ENCODE assay signal across 8 mouse cellular contexts in the genomic region with DNA sequence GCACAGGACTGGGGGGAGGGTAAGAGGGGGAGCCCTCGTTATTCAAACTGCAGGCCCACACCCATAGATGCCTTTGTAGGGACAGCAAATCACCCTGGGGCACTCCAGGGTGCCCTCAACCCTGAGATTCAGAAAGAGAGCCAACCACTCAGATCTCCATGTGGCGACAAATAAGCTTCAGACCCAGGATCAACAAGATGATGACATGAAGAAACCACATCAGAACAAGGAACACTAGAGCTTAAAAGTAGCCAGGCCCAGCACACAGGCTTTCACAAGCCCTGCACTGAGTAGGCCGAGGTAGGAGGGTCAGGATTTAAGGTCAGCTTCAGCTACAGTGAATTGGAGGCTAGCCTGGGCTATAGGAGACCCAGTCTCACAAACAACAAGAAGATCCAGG. TPM values are rescaled to one million over a fixed set of nuclear protein-coding genes. Genes with fewer than 3 reads are reported as not detected.
DNase-seq lines count a peak whose midpoint lies in the region; ATAC-seq and TF ChIP-seq lines count a peak whose summit lies in the region.

No protein-coding gene starts in this region.

- H3K4me2 ChIP-seq in limb, embryonic 13.5 days (replicated peaks), result no peak overlapping the region

- peak overlapping the region; percentile 5; the same call in 1 of the 2 replicates for H3K9ac ChIP-seq in liver, adult 2 months (ENCODE audit: low read depth, low read length)
- H3K9ac ChIP-seq in limb, embryonic 13.5 days, result no peak overlapping the region

- no peak for ATAC-seq in limb, embryonic 13.5 days (ENCODE audit: low FRiP score, low read depth)
- no peak for ATAC-seq in erythroid progenitor cell, adult 5-6 weeks (replicated peaks; ENCODE audit: low FRiP score, poor library complexity, severe bottlenecking)

- peak overlapping the region; percentile 92 for H3K27ac ChIP-seq in liver, adult 2 months (replicated peaks; ENCODE audit: insufficient read depth, low read depth, low read length)
- H3K27ac ChIP-seq in embryonic fibroblast, embryonic 13.5 days (ENCODE audit: insufficient read depth, low read length), result peak overlapping the region; percentile 14
- peak overlapping the region; percentile 28; the same call in 1 of the 2 replicates for H3K27ac ChIP-seq in limb, embryonic 13.5 days
- H3K27ac ChIP-seq in small intestine, adult 2 months (ENCODE audit: insufficient read depth, low read depth, low read length), result peak overlapping the region; percentile 43

- no peak for DNase-seq in liver, adult 2 months (ENCODE audit: extremely low read depth, low read depth, low spot score)
- DNase-seq in liver, result no peak
- no peak for DNase-seq in yolk sac, embryonic 10.5 days (ENCODE audit: low spot score)
- no peak for DNase-seq in adrenal gland, adult 2 months

- no peaks in the 10 kb centered on the region for H3K27me3 ChIP-seq in liver, adult 2 months (ENCODE audit: control insufficient read depth, insufficient read depth, low read length)
- no peaks in the 10 kb centered on the region for H3K27me3 ChIP-seq in limb, embryonic 13.5 days
- no peaks in the 10 kb centered on the region for H3K27me3 ChIP-seq in small intestine, adult 2 months (ENCODE audit: control insufficient read depth, insufficient read depth, low read length)

- H3K36me3 ChIP-seq in liver, adult 2 months (ENCODE audit: control insufficient read depth, insufficient read depth, low read length), result peaks cover 20% of the 10 kb centered on the region
- H3K36me3 ChIP-seq in limb, embryonic 13.5 days, result peaks cover 48% of the 10 kb centered on the region
- H3K36me3 ChIP-seq in small intestine, adult 2 months (ENCODE audit: control insufficient read depth, insufficient read depth, low read length), result peaks cover 30% of the 10 kb centered on the region

- H3K9me3 ChIP-seq in limb, embryonic 13.5 days, result no peaks in the 10 kb centered on the region

- no peak for TF ChIP-seq POLR2A in liver, adult 2 months (IDR thresholded peaks at IDR 0.05; ENCODE audit: extremely low read depth, insufficient read depth, low read length)
- TF ChIP-seq POLR2A in embryonic fibroblast, embryonic 13.5 days (IDR thresholded peaks at IDR 0.05; ENCODE audit: low read depth, low read length), result no peak
- no peak for TF ChIP-seq POLR2A in small intestine, adult 2 months (IDR thresholded peaks at IDR 0.05; ENCODE audit: low read depth, low read length)

- no peak for TF ChIP-seq CTCF in liver, adult 2 months (IDR thresholded peaks at IDR 0.05; ENCODE audit: low read depth, low read length)
- TF ChIP-seq CTCF in embryonic fibroblast, embryonic 13.5 days (IDR thresholded peaks at IDR 0.05; ENCODE audit: borderline replicate concordance, insufficient read depth, low read length), result no peak
- no peak for TF ChIP-seq CTCF in small intestine, adult 2 months (IDR thresholded peaks at IDR 0.05; ENCODE audit: extremely low read depth, insufficient read length, insufficient replicate concordance, low read depth, low read length)

- peaks cover 50% of the 10 kb centered on the region for H3K4me1 ChIP-seq in liver, adult 2 months (ENCODE audit: control insufficient read depth, insufficient read depth, low read length)
- no peaks in the 10 kb centered on the region for H3K4me1 ChIP-seq in embryonic fibroblast, embryonic 13.5 days (ENCODE audit: control insufficient read depth, insufficient read depth, low read length)
- peaks cover 48% of the 10 kb centered on the region for H3K4me1 ChIP-seq in limb, embryonic 13.5 days
- H3K4me1 ChIP-seq in small intestine, adult 2 months (ENCODE audit: control insufficient read depth, insufficient read depth, insufficient read length, low read length), result peaks cover 36% of the 10 kb centered on the region

- H3K4me3 ChIP-seq in liver, adult 2 months (ENCODE audit: insufficient read depth, low read depth, low read length), result no peak overlapping the region
- no peak overlapping the region for H3K4me3 ChIP-seq in embryonic fibroblast, embryonic 13.5 days (ENCODE audit: insufficient read depth, low read length)
- no peak overlapping the region for H3K4me3 ChIP-seq in limb, embryonic 13.5 days
- H3K4me3 ChIP-seq in small intestine, adult 2 months (ENCODE audit: low read depth, low read length), result no peak overlapping the region

- H3K79me2 ChIP-seq in liver, adult 2 months (ENCODE audit: control insufficient read depth, insufficient read depth, low read length), result peaks cover 8% of the 10 kb centered on the region; the same call in 1 of the 2 replicates

- WGBS in liver, adult 2 months, result 26% methylated on average over 3 of the region's 3 CpGs
- 59% methylated on average over 3 of the region's 3 CpGs for WGBS in limb, embryonic 13.5 days
- WGBS in small intestine, adult 2 months, result 44% methylated on average over 3 of the region's 3 CpGs

RNA-seq across cellular contexts. Expression of a gene that starts 11.3 kb away (rescaled TPM):
- total RNA-seq in liver, adult 2 months (2014; rRNA removed), result 39.1 and 42.6 TPM in 2 replicates
- 91.3 and 117 TPM in 2 replicates for polyA plus RNA-seq in liver, adult 2 months (2012; rRNA removed)
- polyA plus RNA-seq in embryonic fibroblast, embryonic 13.5 days (2011; ENCODE audit: insufficient read length, low read depth, missing spikeins), result 53.7 and 54.3 TPM in 2 replicates
- 68.2 and 71.1 TPM in 2 replicates for polyA plus RNA-seq in limb, embryonic 13.5 days (2015; fragmentation: Nextera tagmentation; extraction: Ambion mirVana)
- polyA plus RNA-seq in small intestine, adult 2 months (2012; rRNA removed), result 49.5 and 129 TPM in 2 replicates
- 100 to 1,000 TPM; 115 to 127 TPM for total RNA-seq in adrenal gland, adult 2 months (2021)
- polyA plus RNA-seq in adrenal gland, adult 2 months (2012; rRNA removed), result 115 and 117 TPM in 2 replicates
- total RNA-seq in erythroid progenitor cell, adult 5-6 weeks (2015; ENCODE audit: low replicate concordance), result 0.36 and 6.3 TPM in 2 replicates
- total RNA-seq in erythroid progenitor cell, adult 5-6 weeks (2017; ENCODE audit: low replicate concordance), result under 0.01 and 3.0 TPM in 2 replicates

RNA-seq across cellular contexts. Expression of a gene that starts 16.7 kb away (rescaled TPM):
- 5.8 and 12.6 TPM in 2 replicates for total RNA-seq in liver, adult 2 months (2014; rRNA removed)
- 23.8 and 27.7 TPM in 2 replicates for polyA plus RNA-seq in liver, adult 2 months (2012; rRNA removed)
- polyA plus RNA-seq in embryonic fibroblast, embryonic 13.5 days (2011; ENCODE audit: insufficient read length, low read depth, missing spikeins), result 3.1 and 4.2 TPM in 2 replicates
- polyA plus RNA-seq in limb, embryonic 13.5 days (2015; fragmentation: Nextera tagmentation; extraction: Ambion mirVana), result 0.18 TPM in 1 of 2 replicates, not detected in the other
- 4.1 and 6.7 TPM in 2 replicates for polyA plus RNA-seq in small intestine, adult 2 months (2012; rRNA removed)
- 10 to 100 TPM in 1 of 2 experiments, 1 to 10 TPM in 1; 1.3 to 44.6 TPM for total RNA-seq in adrenal gland, adult 2 months (2021)
- 18.5 and 22.2 TPM in 2 replicates for polyA plus RNA-seq in adrenal gland, adult 2 months (2012; rRNA removed)
- not detected in 2 replicates for total RNA-seq in erythroid progenitor cell, adult 5-6 weeks (2015; ENCODE audit: low replicate concordance)
- not detected in 2 replicates for total RNA-seq in erythroid progenitor cell, adult 5-6 weeks (2017; ENCODE audit: low replicate concordance)

RNA-seq across cellular contexts. Expression of a gene that starts 24.1 kb away (rescaled TPM):
- total RNA-seq in liver, adult 2 months (2014; rRNA removed), result 30.8 and 35.4 TPM in 2 replicates
- 35.4 and 51.8 TPM in 2 replicates for polyA plus RNA-seq in liver, adult 2 months (2012; rRNA removed)
- polyA plus RNA-seq in embryonic fibroblast, embryonic 13.5 days (2011; ENCODE audit: insufficient read length, low read depth, missing spikeins), result 54.9 and 60.2 TPM in 2 replicates
- polyA plus RNA-seq in limb, embryonic 13.5 days (2015; fragmentation: Nextera tagmentation; extraction: Ambion mirVana), result 240 and 246 TPM in 2 replicates
- polyA plus RNA-seq in small intestine, adult 2 months (2012; rRNA removed), result 109 and 152 TPM in 2 replicates
- 10 to 100 TPM; 65.2 to 88.5 TPM for total RNA-seq in adrenal gland, adult 2 months (2021)
- polyA plus RNA-seq in adrenal gland, adult 2 months (2012; rRNA removed), result 81.3 and 112 TPM in 2 replicates
- total RNA-seq in erythroid progenitor cell, adult 5-6 weeks (2015; ENCODE audit: low replicate concordance), result 86.5 and 93.1 TPM in 2 replicates
- 38.4 and 57.6 TPM in 2 replicates for total RNA-seq in erythroid progenitor cell, adult 5-6 weeks (2017; ENCODE audit: low replicate concordance)

RNA-seq across cellular contexts. Expression of a gene that starts 33.0 kb away (rescaled TPM):
- total RNA-seq in liver, adult 2 months (2014; rRNA removed), result 1.4 and 2.3 TPM in 2 replicates
- polyA plus RNA-seq in liver, adult 2 months (2012; rRNA removed), result 2.5 and 7.0 TPM in 2 replicates
- 0.46 TPM in 1 of 2 replicates, not detected in the other for polyA plus RNA-seq in embryonic fibroblast, embryonic 13.5 days (2011; ENCODE audit: insufficient read length, low read depth, missing spikeins)
- polyA plus RNA-seq in limb, embryonic 13.5 days (2015; fragmentation: Nextera tagmentation; extraction: Ambion mirVana), result 1.9 and 2.3 TPM in 2 replicates
- polyA plus RNA-seq in small intestine, adult 2 months (2012; rRNA removed), result 6.7 and 7.1 TPM in 2 replicates
- 1 to 10 TPM; 1.8 to 3.6 TPM for total RNA-seq in adrenal gland, adult 2 months (2021)
- polyA plus RNA-seq in adrenal gland, adult 2 months (2012; rRNA removed), result 8.4 and 11.1 TPM in 2 replicates
- total RNA-seq in erythroid progenitor cell, adult 5-6 weeks (2015; ENCODE audit: low replicate concordance), result 2.5 and 11.7 TPM in 2 replicates
- total RNA-seq in erythroid progenitor cell, adult 5-6 weeks (2017; ENCODE audit: low replicate concordance), result 2.3 and 3.5 TPM in 2 replicates

RNA-seq across cellular contexts. Expression of a gene that starts 40.2 kb away (rescaled TPM):
- total RNA-seq in liver, adult 2 months (2014; rRNA removed), result 2.3 and 5.0 TPM in 2 replicates
- 13.5 and 16.4 TPM in 2 replicates for polyA plus RNA-seq in liver, adult 2 months (2012; rRNA removed)
- 44.7 and 50.7 TPM in 2 replicates for polyA plus RNA-seq in embryonic fibroblast, embryonic 13.5 days (2011; ENCODE audit: insufficient read length, low read depth, missing spikeins)
- 115 and 131 TPM in 2 replicates for polyA plus RNA-seq in limb, embryonic 13.5 days (2015; fragmentation: Nextera tagmentation; extraction: Ambion mirVana)
- 81.7 and 138 TPM in 2 replicates for polyA plus RNA-seq in small intestine, adult 2 months (2012; rRNA removed)
- 100 to 1,000 TPM in 1 of 2 experiments, 10 to 100 TPM in 1; 76.2 to 110 TPM for total RNA-seq in adrenal gland, adult 2 months (2021)
- polyA plus RNA-seq in adrenal gland, adult 2 months (2012; rRNA removed), result 476 and 593 TPM in 2 replicates
- 9.0 and 13.0 TPM in 2 replicates for total RNA-seq in erythroid progenitor cell, adult 5-6 weeks (2015; ENCODE audit: low replicate concordance)
- total RNA-seq in erythroid progenitor cell, adult 5-6 weeks (2017; ENCODE audit: low replicate concordance), result 18.1 and 30.6 TPM in 2 replicates

Comparison
In these comparisons a context has a peak if more than half of its experiments do, and no peak if none do; other contexts are left out.
1. H3K27ac ChIP-seq: peak in every context shown above with its lines; median percentile 92 in liver, adult 2 months; 43 in small intestine, adult 2 months; 28 in limb, embryonic 13.5 days; 14 in embryonic fibroblast, embryonic 13.5 days.